Comparison of ENCODE assay signal across 9 mouse cellular contexts in genomic region chr9:44072599-44072915, GRCm38 (mm10). TPM values are rescaled to one million over a fixed set of nuclear protein-coding genes. Genes with fewer than 3 reads are reported as not detected.
A peak's percentile ranks its signal among the peaks of the same experiment; 100 is the strongest.
DNase-seq lines count a peak whose midpoint lies in the region; ATAC-seq and TF ChIP-seq lines count a peak whose summit lies in the region.
"Had no signal": no experiment of that assay in that cellular context is flagged by ENCODE, and none has a peak within 500 bp of the region (broad histone marks: within the 10 kb centered on the region; RNA-seq: fewer than 3 reads in every experiment).

No protein-coding gene starts in this region.

- peak overlapping the region; percentile 38 for H3K4me2 ChIP-seq in hindbrain, postnatal 0 days (ENCODE audit: low read depth, low read length)

- no peaks in the 10 kb centered on the region for H3K9me3 ChIP-seq in hindbrain, postnatal 0 days (ENCODE audit: low read length)

- no peaks in the 10 kb centered on the region for H3K36me3 ChIP-seq in hindbrain, postnatal 0 days (ENCODE audit: insufficient read depth, low read length)

- ATAC-seq in hindbrain, postnatal 0 days = peak; percentile 82
- no peak for ATAC-seq in granulocyte monocyte progenitor cell, adult 5-6 weeks (replicated peaks; ENCODE audit: poor library complexity, severe bottlenecking)
- ATAC-seq in erythroid progenitor cell, adult 5-6 weeks (replicated peaks; ENCODE audit: low FRiP score, poor library complexity, severe bottlenecking) = no peak

- H3K4me1 ChIP-seq in brown adipose tissue, adult 24 weeks (ENCODE audit: control insufficient read depth, insufficient read depth, insufficient read length, low read length) = peaks cover 3% of the 10 kb centered on the region; the same call in 1 of the 2 replicates
- no peaks in the 10 kb centered on the region; the same call in 1 of the 2 replicates for H3K4me1 ChIP-seq in hindbrain, postnatal 0 days (ENCODE audit: insufficient read depth, low read length)

- intact Hi-C loops in gastrocnemius, postnatal 14 days (cut with DNase I; ENCODE audit: low total_unique reads) = no loop called here

- H3K9ac ChIP-seq in hindbrain, postnatal 0 days (replicated peaks; ENCODE audit: low read length) = 0 out of 2 replicates have a peak overlapping the region, but pooled peaks have one; percentile 17

- WGBS in hindbrain, postnatal 0 days = 19% methylated on average over 4 of the region's 4 CpGs

- H3K27me3 ChIP-seq in hindbrain, postnatal 0 days (ENCODE audit: insufficient read depth, low read length) = no peaks in the 10 kb centered on the region

- no peak overlapping the region for H3K4me3 ChIP-seq in brown adipose tissue, adult 24 weeks (ENCODE audit: insufficient read depth, low read depth, low read length)
- H3K4me3 ChIP-seq in hindbrain, postnatal 0 days (ENCODE audit: low read length) = no peak overlapping the region

- no peak for TF ChIP-seq CTCF in hindbrain, postnatal 0 days (IDR thresholded peaks at IDR 0.05; ENCODE audit: low read depth)

- peak overlapping the region; percentile 74 for H3K27ac ChIP-seq in brown adipose tissue, adult 24 weeks (replicated peaks; ENCODE audit: low read depth, low read length)
- peak overlapping the region; percentile 88 for H3K27ac ChIP-seq in hindbrain, postnatal 0 days

- peak; percentile 18 for DNase-seq in kidney, adult 9 months
- no peak for DNase-seq in kidney, postnatal 36 days
- peak; percentile 63 for DNase-seq in gastrocnemius, postnatal 14 days
- DNase-seq in hindbrain, postnatal 0 days (ENCODE audit: low spot score) = peak; percentile 71
- no peak for DNase-seq in urinary bladder, adult 18-20 months (ENCODE audit: low spot score in 2 of 2)

RNA-seq across cellular contexts. Expression of gene Usp2, which starts 5.7 kb away (rescaled TPM):
- 7.2 and 11.1 TPM in 2 replicates for polyA plus RNA-seq in brown adipose tissue, adult 24 weeks (2012; ENCODE audit: insufficient read depth, insufficient read length, missing spikeins)
- total RNA-seq in gastrocnemius, postnatal 14 days (2021) = 100 to 1,000 TPM; 142 to 224 TPM
- total RNA-seq in hindbrain, postnatal 0 days (2014; rRNA removed) = 11.0 and 14.2 TPM in 2 replicates
- polyA plus RNA-seq in hindbrain, postnatal 0 days (2015; fragmentation: Nextera tagmentation; extraction: Ambion mirVana) = 19.6 and 20.5 TPM in 2 replicates
- 3.6 and 12.0 TPM in 2 replicates for total RNA-seq in granulocyte monocyte progenitor cell, adult 5-6 weeks (2014; fragmentation: Nextera tagmentation)
- 1.2 and 3.1 TPM in 2 replicates for total RNA-seq in granulocyte monocyte progenitor cell, adult 5-6 weeks (2017)
- total RNA-seq in erythroid progenitor cell, adult 5-6 weeks (2015; ENCODE audit: low replicate concordance) = not detected in 2 replicates
- 1.8 TPM in 1 of 2 replicates, not detected in the other for total RNA-seq in erythroid progenitor cell, adult 5-6 weeks (2017; ENCODE audit: low replicate concordance)

RNA-seq across cellular contexts. Expression of gene Mfrp, which starts 29.0 kb away (rescaled TPM):
- polyA plus RNA-seq in brown adipose tissue, adult 24 weeks (2012; ENCODE audit: insufficient read depth, insufficient read length, missing spikeins) = not detected in 2 replicates
- total RNA-seq in gastrocnemius, postnatal 14 days (2021) = under 1 TPM in 1 of 2 experiments, not detected in 1; 0.06 TPM
- 2.8 and 4.0 TPM in 2 replicates for total RNA-seq in hindbrain, postnatal 0 days (2014; rRNA removed)
- 0.24 and 0.50 TPM in 2 replicates for polyA plus RNA-seq in hindbrain, postnatal 0 days (2015; fragmentation: Nextera tagmentation; extraction: Ambion mirVana)
- total RNA-seq in granulocyte monocyte progenitor cell, adult 5-6 weeks (2014; fragmentation: Nextera tagmentation) = not detected in 2 replicates
- total RNA-seq in granulocyte monocyte progenitor cell, adult 5-6 weeks (2017) = 0.15 TPM in 1 of 2 replicates, not detected in the other
- not detected in 2 replicates for total RNA-seq in erythroid progenitor cell, adult 5-6 weeks (2015; ENCODE audit: low replicate concordance)
- not detected in 2 replicates for total RNA-seq in erythroid progenitor cell, adult 5-6 weeks (2017; ENCODE audit: low replicate concordance)

RNA-seq across cellular contexts. Expression of gene Thy1, which starts 29.4 kb away (rescaled TPM):
- 13.4 and 13.9 TPM in 2 replicates for polyA plus RNA-seq in brown adipose tissue, adult 24 weeks (2012; ENCODE audit: insufficient read depth, insufficient read length, missing spikeins)
- total RNA-seq in gastrocnemius, postnatal 14 days (2021) = 10 to 100 TPM; 35.5 to 45.4 TPM
- 131 and 138 TPM in 2 replicates for total RNA-seq in hindbrain, postnatal 0 days (2014; rRNA removed)
- polyA plus RNA-seq in hindbrain, postnatal 0 days (2015; fragmentation: Nextera tagmentation; extraction: Ambion mirVana) = 49.6 and 51.1 TPM in 2 replicates
- total RNA-seq in granulocyte monocyte progenitor cell, adult 5-6 weeks (2014; fragmentation: Nextera tagmentation) = 3.3 TPM in 1 of 2 replicates, not detected in the other
- total RNA-seq in granulocyte monocyte progenitor cell, adult 5-6 weeks (2017) = not detected in 2 replicates
- total RNA-seq in erythroid progenitor cell, adult 5-6 weeks (2015; ENCODE audit: low replicate concordance) = 11.9 and 33.1 TPM in 2 replicates
- 1.0 and 7.8 TPM in 2 replicates for total RNA-seq in erythroid progenitor cell, adult 5-6 weeks (2017; ENCODE audit: low replicate concordance)

RNA-seq across cellular contexts. Expression of gene C1qtnf5, which starts 34.5 kb away (rescaled TPM):
- 3.6 and 3.7 TPM in 2 replicates for polyA plus RNA-seq in brown adipose tissue, adult 24 weeks (2012; ENCODE audit: insufficient read depth, insufficient read length, missing spikeins)
- 10 to 100 TPM; 22.9 to 25.7 TPM for total RNA-seq in gastrocnemius, postnatal 14 days (2021)
- total RNA-seq in hindbrain, postnatal 0 days (2014; rRNA removed) = 36.7 and 39.5 TPM in 2 replicates
- polyA plus RNA-seq in hindbrain, postnatal 0 days (2015; fragmentation: Nextera tagmentation; extraction: Ambion mirVana) = 12.3 and 12.8 TPM in 2 replicates
- not detected in 2 replicates for total RNA-seq in granulocyte monocyte progenitor cell, adult 5-6 weeks (2014; fragmentation: Nextera tagmentation)
- not detected in 2 replicates for total RNA-seq in granulocyte monocyte progenitor cell, adult 5-6 weeks (2017)
- total RNA-seq in erythroid progenitor cell, adult 5-6 weeks (2015; ENCODE audit: low replicate concordance) = not detected in 2 replicates
- 1.4 TPM in 1 of 2 replicates, not detected in the other for total RNA-seq in erythroid progenitor cell, adult 5-6 weeks (2017; ENCODE audit: low replicate concordance)

RNA-seq across cellular contexts. Expression of gene Gm49380, which starts 40.7 kb away (rescaled TPM):
- polyA plus RNA-seq in brown adipose tissue, adult 24 weeks (2012; ENCODE audit: insufficient read depth, insufficient read length, missing spikeins) = not detected in 2 replicates
- total RNA-seq in gastrocnemius, postnatal 14 days (2021) = 1 to 10 TPM in 1 of 2 experiments, under 1 TPM in 1; 0.23 to 1.2 TPM
- not detected in 2 replicates for total RNA-seq in hindbrain, postnatal 0 days (2014; rRNA removed)
- 0.21 TPM in 1 of 2 replicates, not detected in the other for polyA plus RNA-seq in hindbrain, postnatal 0 days (2015; fragmentation: Nextera tagmentation; extraction: Ambion mirVana)
- total RNA-seq in granulocyte monocyte progenitor cell, adult 5-6 weeks (2014; fragmentation: Nextera tagmentation) = not detected in 2 replicates
- not detected in 2 replicates for total RNA-seq in granulocyte monocyte progenitor cell, adult 5-6 weeks (2017)
- not detected in 2 replicates for total RNA-seq in erythroid progenitor cell, adult 5-6 weeks (2015; ENCODE audit: low replicate concordance)
- total RNA-seq in erythroid progenitor cell, adult 5-6 weeks (2017; ENCODE audit: low replicate concordance) = 1.4 TPM in 1 of 2 replicates, not detected in the other
- polyA plus RNA-seq: small intestine, adult 2 months had no signal

Comparison
In these comparisons a context has a peak if more than half of its experiments do, and no peak if none do; other contexts are left out.
1. DNase-seq: peak in kidney, adult 9 months (single experiment), gastrocnemius, postnatal 14 days (single experiment) and hindbrain, postnatal 0 days (single experiment); none in kidney, postnatal 36 days (0 of 2) and urinary bladder, adult 18-20 months (0 of 2).